Mouse (Mus musculus): Measurements from ENCODE around the gene Klhdc7b. TPM values are rescaled to one million over a fixed set of nuclear protein-coding genes. Genes with fewer than 3 reads are reported as not detected.
"Not testable (repeated sequence)": the region's sequence is repeated elsewhere in the genome, so short reads cannot be mapped to it uniquely, and the experiment has no call there.

Gene Klhdc7b
- total and polyA plus RNA-seq, 3 experiments = 0.05 TPM; not detected in 2

DNA sequence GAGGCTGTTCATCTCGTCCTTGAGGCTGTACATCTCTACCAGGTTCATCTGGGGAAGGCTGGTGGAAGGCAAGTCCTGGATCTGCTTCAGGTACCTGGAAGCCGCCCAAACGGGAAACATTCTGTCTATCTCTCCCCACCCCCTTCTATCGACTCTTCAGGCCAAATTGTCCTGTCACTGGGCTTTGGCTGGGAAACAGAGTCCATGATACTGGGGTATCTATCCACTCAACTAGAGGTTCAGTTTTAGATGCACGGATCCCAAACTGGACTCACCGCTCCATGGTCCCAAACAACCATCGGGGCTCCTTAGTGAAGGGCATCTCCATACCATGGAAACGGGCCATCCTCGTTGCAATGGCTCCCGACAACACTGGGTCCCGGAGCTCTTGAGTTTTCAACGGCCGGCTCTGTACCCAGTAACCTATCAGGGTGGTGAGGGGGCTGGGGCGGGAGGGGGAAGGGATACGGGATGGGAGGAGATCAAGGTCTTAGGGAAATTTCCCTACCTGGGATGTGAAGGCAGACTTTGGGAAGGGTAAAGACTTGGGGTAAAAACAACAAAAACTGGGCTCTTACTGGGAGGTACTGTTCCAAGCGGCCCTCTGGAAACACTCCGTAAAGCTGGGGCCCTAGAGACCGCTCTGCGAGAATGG is 43.5 kb downstream of the Klhdc7b start:
- Histone ChIP-seq H3K9me3 (replicated peaks) (no peaks in the 10 kb centered on the region), H3K36me3 (replicated peaks) (peaks cover 62% of the 10 kb centered on the region), H3K27me3 (ENCODE audit: insufficient read depth, low read length) (no peaks in the 10 kb centered on the region), H3K4me3 (ENCODE audit: low read depth, low read length) (peak overlapping the region; percentile 85), H3K4me1 (ENCODE audit: insufficient read depth, low read depth, low read length) (peaks cover 27% of the 10 kb centered on the region)
- TF ChIP-seq POLR2AphosphoS5 (IDR thresholded peaks at IDR 0.05; ENCODE audit: insufficient replicate concordance, low read depth, low read length) (no peak), GATA1 (IDR thresholded peaks at IDR 0.05; ENCODE audit: borderline replicate concordance, low read length) (no peak), CTCF (IDR thresholded peaks at IDR 0.05; ENCODE audit: low read depth, low read length) (no peak), TAL1 (conservative IDR thresholded peaks at IDR 0.05; ENCODE audit: low read depth, low read length) (no peak), GATA2 (IDR thresholded peaks at IDR 0.05; ENCODE audit: borderline replicate concordance, low read depth, low read length) (no peak)
- ATAC-seq (ENCODE audit: extremely low read depth, insufficient number of reproducible peaks, low FRiP score, poor library complexity, severe bottlenecking) (no peak), DNase-seq (ENCODE audit: low spot score) (no peak)

DNA sequence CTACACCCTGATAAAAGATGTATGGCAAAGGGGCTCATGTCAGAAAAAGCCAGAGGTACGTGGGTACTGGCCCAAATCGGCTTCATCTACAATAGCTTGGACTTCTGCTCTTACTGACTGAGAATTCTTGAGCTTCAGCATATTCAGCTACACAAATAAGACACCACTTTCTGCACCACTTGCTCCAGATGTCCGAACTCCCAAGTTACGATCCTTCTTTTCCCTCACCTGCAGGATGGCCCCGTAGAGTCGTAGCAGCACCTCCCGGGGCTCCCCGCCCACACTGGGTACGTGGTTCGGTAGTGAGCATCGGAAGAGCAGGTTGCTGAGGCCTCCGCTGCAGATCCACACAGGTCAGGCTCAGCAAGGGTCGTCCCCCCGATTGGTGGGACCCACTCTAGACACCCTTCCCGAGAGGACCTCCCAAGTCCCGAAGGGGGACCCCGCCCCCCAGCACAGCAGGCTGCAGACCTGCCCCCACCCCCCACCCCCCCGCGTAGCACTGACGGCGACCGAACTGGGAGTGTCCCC is 44.2 kb downstream of the Klhdc7b start:
- H3K4me3 ChIP-seq (ENCODE audit: low read depth, low read length) = peak overlapping the region; percentile 85
- H3K9me3 ChIP-seq (replicated peaks) = no peaks in the 10 kb centered on the region
- H3K4me1 ChIP-seq (ENCODE audit: insufficient read depth, low read depth, low read length) = peaks cover 27% of the 10 kb centered on the region
- no peak for ATAC-seq (ENCODE audit: extremely low read depth, insufficient number of reproducible peaks, low FRiP score, poor library complexity, severe bottlenecking)
- TF ChIP-seq GATA1 (IDR thresholded peaks at IDR 0.05; ENCODE audit: borderline replicate concordance, low read length) = no peak
- TF ChIP-seq POLR2AphosphoS5 (IDR thresholded peaks at IDR 0.05; ENCODE audit: insufficient replicate concordance, low read depth, low read length) = no peak
- TF ChIP-seq TAL1 (conservative IDR thresholded peaks at IDR 0.05; ENCODE audit: low read depth, low read length) = no peak
- no peak for TF ChIP-seq GATA2 (IDR thresholded peaks at IDR 0.05; ENCODE audit: borderline replicate concordance, low read depth, low read length)
- no peak for TF ChIP-seq CTCF (IDR thresholded peaks at IDR 0.05; ENCODE audit: low read depth, low read length)
- DNase-seq (ENCODE audit: low spot score) = no peak
- H3K36me3 ChIP-seq (replicated peaks) = peaks cover 56% of the 10 kb centered on the region
- no peaks in the 10 kb centered on the region for H3K27me3 ChIP-seq (ENCODE audit: insufficient read depth, low read length)

- peak within 1 kb of the TSS; percentile 85 for H3K4me3 ChIP-seq (ENCODE audit: low read depth, low read length)
- no peaks in the 10 kb centered on the region for H3K9me3 ChIP-seq (replicated peaks)
- no peaks in the 10 kb centered on the region for H3K27me3 ChIP-seq (ENCODE audit: insufficient read depth, low read length)
- H3K4me1 ChIP-seq (ENCODE audit: insufficient read depth, low read depth, low read length) = peaks cover 27% of the 10 kb centered on the region
- ATAC-seq (ENCODE audit: extremely low read depth, insufficient number of reproducible peaks, low FRiP score, poor library complexity, severe bottlenecking) (peak; percentile 86), DNase-seq (ENCODE audit: low spot score) (peak; percentile 99)
- no peak for TF ChIP-seq GATA2 (IDR thresholded peaks at IDR 0.05; ENCODE audit: borderline replicate concordance, low read depth, low read length)
- TF ChIP-seq POLR2AphosphoS5 (IDR thresholded peaks at IDR 0.05; ENCODE audit: insufficient replicate concordance, low read depth, low read length) = peak; percentile 78; the same call in 1 of the 2 replicates
- H3K36me3 ChIP-seq (replicated peaks) = peaks cover 53% of the 10 kb centered on the region
Observed at GRCm38 (mm10) chr15:89429352-89430221, 44.9 kb downstream of the Klhdc7b start, which contains the start of the genes C730034F03Rik, Gm44502 and Chkb. C730034F03Rik (plus strand) TSS chr15:89429589. Gm44502 (minus strand) TSS chr15:89429696. Chkb (minus strand) TSS chr15:89429908.

GRCm38 (mm10) chr15:89430341-89430740 is 45.6 kb downstream of the Klhdc7b start:
- H3K4me1 ChIP-seq (ENCODE audit: insufficient read depth, low read depth, low read length) = peaks cover 27% of the 10 kb centered on the region
- peak overlapping the region; percentile 85 for H3K4me3 ChIP-seq (ENCODE audit: low read depth, low read length)
- ATAC-seq (ENCODE audit: extremely low read depth, insufficient number of reproducible peaks, low FRiP score, poor library complexity, severe bottlenecking) (no peak), DNase-seq (ENCODE audit: low spot score) (no peak)
- TF ChIP-seq GATA1 (IDR thresholded peaks at IDR 0.05; ENCODE audit: borderline replicate concordance, low read length) = no peak
- TF ChIP-seq TAL1 (conservative IDR thresholded peaks at IDR 0.05; ENCODE audit: low read depth, low read length) = no peak
- TF ChIP-seq CTCF (IDR thresholded peaks at IDR 0.05; ENCODE audit: low read depth, low read length) = no peak
- no peak for TF ChIP-seq POLR2AphosphoS5 (IDR thresholded peaks at IDR 0.05; ENCODE audit: insufficient replicate concordance, low read depth, low read length)
- no peak for TF ChIP-seq GATA2 (IDR thresholded peaks at IDR 0.05; ENCODE audit: borderline replicate concordance, low read depth, low read length)
- H3K36me3 ChIP-seq (replicated peaks) = peaks cover 47% of the 10 kb centered on the region
- no peaks in the 10 kb centered on the region for H3K9me3 ChIP-seq (replicated peaks)
- no peaks in the 10 kb centered on the region for H3K27me3 ChIP-seq (ENCODE audit: insufficient read depth, low read length)

DNA sequence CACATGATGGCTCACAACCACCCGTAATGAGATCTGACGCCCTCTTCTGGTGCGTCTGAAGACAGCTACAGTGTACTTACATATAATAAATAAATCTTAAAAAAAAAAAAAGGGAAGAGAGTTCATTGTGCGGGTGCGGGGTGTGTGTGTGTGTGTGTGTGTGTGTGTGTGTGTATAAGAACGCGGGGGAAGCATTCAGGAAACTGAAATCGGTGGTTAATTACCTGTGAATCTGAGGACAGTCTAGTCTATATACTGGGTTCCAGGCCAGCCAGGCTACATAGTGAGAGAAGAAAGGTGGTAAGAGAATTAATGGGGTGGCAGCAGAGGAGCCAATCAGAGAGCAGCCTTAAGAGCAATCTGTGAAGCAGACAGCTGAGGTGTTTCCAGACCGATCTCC is 46.1 kb downstream of the Klhdc7b start:
- not testable (repeated sequence) for DNase-seq (ENCODE audit: low spot score); ATAC-seq (ENCODE audit: extremely low read depth, insufficient number of reproducible peaks, low FRiP score, poor library complexity, severe bottlenecking); H3K9me3 ChIP-seq (replicated peaks); H3K27me3 ChIP-seq (ENCODE audit: insufficient read depth, low read length)
- H3K4me3 ChIP-seq (ENCODE audit: low read depth, low read length) = peak overlapping the region; percentile 85; the same call in 1 of the 2 replicates
- peaks cover 27% of the 10 kb centered on the region for H3K4me1 ChIP-seq (ENCODE audit: insufficient read depth, low read depth, low read length)
- H3K36me3 ChIP-seq (replicated peaks) = peaks cover 42% of the 10 kb centered on the region

- ATAC-seq (ENCODE audit: extremely low read depth, insufficient number of reproducible peaks, low FRiP score, poor library complexity, severe bottlenecking) = no peak
- TF ChIP-seq CTCF (IDR thresholded peaks at IDR 0.05; ENCODE audit: low read depth, low read length) (no peak), POLR2AphosphoS5 (IDR thresholded peaks at IDR 0.05; ENCODE audit: insufficient replicate concordance, low read depth, low read length) (no peak), GATA2 (IDR thresholded peaks at IDR 0.05; ENCODE audit: borderline replicate concordance, low read depth, low read length) (no peak), GATA1 (IDR thresholded peaks at IDR 0.05; ENCODE audit: borderline replicate concordance, low read length) (no peak), TAL1 (conservative IDR thresholded peaks at IDR 0.05; ENCODE audit: low read depth, low read length) (no peak)
- Histone ChIP-seq H3K4me3 (ENCODE audit: low read depth, low read length) (no peak overlapping the region), H3K27me3 (ENCODE audit: insufficient read depth, low read length) (no peaks in the 10 kb centered on the region), H3K4me1 (ENCODE audit: insufficient read depth, low read depth, low read length) (peaks cover 27% of the 10 kb centered on the region), H3K9me3 (replicated peaks) (no peaks in the 10 kb centered on the region), H3K36me3 (replicated peaks) (peaks cover 37% of the 10 kb centered on the region)
- no peak for DNase-seq (ENCODE audit: low spot score)
Observed at GRCm38 (mm10) chr15:89431271-89431670, 46.6 kb downstream of the Klhdc7b start.

All from G1E (cell line).